Mouse (Mus musculus) myocyte (in vitro differentiated cells): ENCODE data around the gene Paxx. TPM values are rescaled to one million over a fixed set of nuclear protein-coding genes. Genes with fewer than 3 reads are reported as not detected.

Experiments used
- H3K27me3 ChIP-seq: one replicate; pipeline ENCODE4 v1.6.1; 2011; ENCODE audit not compliant: control insufficient read depth, insufficient read depth, insufficient read length
- H3K36me3 ChIP-seq: one replicate; pipeline ENCODE4 v1.6.1; 2011; ENCODE audit not compliant: control insufficient read depth, insufficient read depth
- H3K4me2 ChIP-seq: one replicate; pipeline ENCODE4 v1.6.1; 2011; ENCODE audit warnings: low read depth, control low read depth
- H3K4me3 ChIP-seq: one replicate; pipeline ENCODE4 v1.5.1; 2011; ENCODE audit warnings: mild to moderate bottlenecking, control low read depth, moderate library complexity
- H3K79me2 ChIP-seq: one replicate; pipeline ENCODE4 v1.6.1; 2011; ENCODE audit not compliant: control insufficient read depth, insufficient read depth
- H3ac ChIP-seq: one replicate; pipeline ENCODE4 v1.6.1; 2011; ENCODE audit not compliant: control insufficient read depth, insufficient read length
- CEBPB ChIP-seq: IDR thresholded peaks from 2 replicates; pipeline ENCODE4 v1.6.1; 2011; ENCODE audit warnings: mild to moderate bottlenecking, moderate library complexity; ENCODE audit not compliant: poor library complexity, insufficient read depth, severe bottlenecking
- E2F4 ChIP-seq: IDR thresholded peaks from one replicate; pipeline ENCODE4 v1.6.1; 2011; ENCODE audit warnings: mild to moderate bottlenecking, control low read depth, moderate library complexity; ENCODE audit not compliant: insufficient read depth
- MAX ChIP-seq: IDR thresholded peaks from one replicate; pipeline ENCODE4 v1.6.1; 2011; ENCODE audit warnings: low read depth, mild to moderate bottlenecking, control low read depth
- MYOD1 ChIP-seq, 3 experiments: IDR thresholded peaks; one replicate each; pipeline ENCODE4 v1.6.1; 2011; ENCODE audit warnings: control low read depth in 2 of 3, low read depth in 2 of 3, mild to moderate bottlenecking in 2 of 3, moderate library complexity in 1 of 3; ENCODE audit not compliant: insufficient read length in 2 of 3, control insufficient read depth in 1 of 3
- MYOG ChIP-seq, 3 experiments: IDR thresholded peaks; one replicate each; pipeline ENCODE4 v1.6.1; 2011; ENCODE audit warnings: control low read depth in 2 of 3, low read depth in 2 of 3, mild to moderate bottlenecking in 2 of 3; ENCODE audit not compliant: insufficient read length in 2 of 3, control insufficient read depth in 1 of 3, insufficient read depth in 1 of 3
- POLR2A ChIP-seq: IDR thresholded peaks from one replicate; pipeline ENCODE4 v1.6.1; 2011; ENCODE audit warnings: low read depth, mild to moderate bottlenecking, control low read depth, moderate library complexity; ENCODE audit not compliant: insufficient read length
- POLR2AphosphoS2 ChIP-seq: IDR thresholded peaks from one replicate; pipeline ENCODE4 v1.6.1; 2011; ENCODE audit warnings: low read depth, control low read depth; ENCODE audit not compliant: insufficient read length
- REST ChIP-seq: IDR thresholded peaks from one replicate; pipeline ENCODE4 v1.6.1; 2011; ENCODE audit warnings: mild to moderate bottlenecking, control low read depth, moderate library complexity; ENCODE audit not compliant: insufficient read depth, insufficient read length
- SRF ChIP-seq: IDR thresholded peaks from one replicate; pipeline ENCODE4 v1.6.1; 2011; ENCODE audit warnings: low read depth; ENCODE audit not compliant: control insufficient read depth, insufficient read length
- TCF12 ChIP-seq: IDR thresholded peaks from one replicate; pipeline ENCODE4 v1.6.1; 2011; ENCODE audit warnings: mild to moderate bottlenecking, control low read depth; ENCODE audit not compliant: poor library complexity, insufficient read depth, severe bottlenecking
- TCF3 ChIP-seq: IDR thresholded peaks from one replicate; pipeline ENCODE4 v1.6.1; 2011; ENCODE audit warnings: low read depth, control low read depth; ENCODE audit not compliant: insufficient read length
- USF1 ChIP-seq: IDR thresholded peaks from one replicate; pipeline ENCODE4 v1.6.1; 2011; ENCODE audit warnings: low read depth, mild to moderate bottlenecking, control low read depth, moderate library complexity
- polyA plus RNA-seq: library from polyadenylated mRNA; unstranded; fragments of >200 nt; fragmentation: generic; extraction: Trizol; gene quantifications from one replicate; pipeline ENCODE4 v1.2.1, GENCODE M21; 2012; ENCODE audit warnings: missing spikeins

Gene Paxx
- polyA plus RNA-seq, 1 experiment = 64.3 TPM

- Histone ChIP-seq H3K79me2 (no peaks in the 10 kb centered on the region), H3K4me3 (no peak overlapping the region), H3K36me3 (no peaks in the 10 kb centered on the region), H3K27me3 (no peaks in the 10 kb centered on the region), H3ac (no peak overlapping the region), H3K4me2 (peak overlapping the region; percentile 53)
- TF ChIP-seq SRF (no peak), POLR2AphosphoS2 (peak; percentile 62)
Observed at GRCm38 (mm10) chr2:25457022-25457896, 3.6 kb downstream of the Paxx start.

GRCm38 (mm10) chr2:25456205-25456953 lies 4.5 kb downstream of the Paxx start, which contains the start of gene Clic3:
TSS of gene Clic3 (plus strand) at chr2:25456838.
- Histone ChIP-seq H3K79me2 (no peaks in the 10 kb centered on the region), H3K27me3 (no peaks in the 10 kb centered on the region), H3K4me2 (peak within 1 kb of the TSS; percentile 53), H3K36me3 (no peaks in the 10 kb centered on the region), H3K4me3 (no peak within 1 kb of the TSS), H3ac (no peak within 1 kb of the TSS)
- TF ChIP-seq MAX (no peak), POLR2A (peak; percentile 15)

DNA sequence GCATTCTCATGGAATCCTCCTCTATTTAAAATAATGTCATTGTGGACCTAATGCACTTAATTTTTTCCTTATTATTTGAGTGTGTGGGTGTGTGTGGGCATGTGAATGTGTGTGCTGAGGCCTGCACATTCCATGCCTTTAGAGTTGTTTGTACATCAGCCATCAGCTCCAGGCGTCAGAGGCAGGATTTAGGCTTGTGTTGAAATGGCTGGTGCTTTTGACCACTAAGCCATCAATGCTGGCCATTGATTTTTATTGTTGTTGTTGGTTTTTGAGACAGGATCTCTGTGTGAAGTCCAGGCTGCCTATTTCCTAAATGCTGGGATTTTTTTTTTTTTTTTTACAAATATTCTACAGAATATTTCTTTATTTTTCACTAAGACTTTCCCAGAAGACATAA lies 7.9 kb downstream of the Paxx start:
- no peak for TF ChIP-seq MYOD1 (IDR thresholded peaks at IDR 0.05; ENCODE audit: control insufficient read depth in 1 of 3, insufficient read length in 2 of 3, low read depth in 2 of 3)
- TF ChIP-seq POLR2A = no peak
- no peak for TF ChIP-seq CEBPB
- TF ChIP-seq USF1 = no peak
- no peak for TF ChIP-seq E2F4
- no peak for TF ChIP-seq MYOG (IDR thresholded peaks at IDR 0.05; ENCODE audit: control insufficient read depth in 1 of 3, insufficient read depth in 1 of 3, insufficient read length in 2 of 3, low read depth in 2 of 3)
- TF ChIP-seq REST = no peak
- Histone ChIP-seq H3K27me3 (no peaks in the 10 kb centered on the region), H3K4me3 (no peak overlapping the region), H3K4me2 (no peak overlapping the region), H3ac (no peak overlapping the region), H3K79me2 (no peaks in the 10 kb centered on the region), H3K36me3 (no peaks in the 10 kb centered on the region)

DNA sequence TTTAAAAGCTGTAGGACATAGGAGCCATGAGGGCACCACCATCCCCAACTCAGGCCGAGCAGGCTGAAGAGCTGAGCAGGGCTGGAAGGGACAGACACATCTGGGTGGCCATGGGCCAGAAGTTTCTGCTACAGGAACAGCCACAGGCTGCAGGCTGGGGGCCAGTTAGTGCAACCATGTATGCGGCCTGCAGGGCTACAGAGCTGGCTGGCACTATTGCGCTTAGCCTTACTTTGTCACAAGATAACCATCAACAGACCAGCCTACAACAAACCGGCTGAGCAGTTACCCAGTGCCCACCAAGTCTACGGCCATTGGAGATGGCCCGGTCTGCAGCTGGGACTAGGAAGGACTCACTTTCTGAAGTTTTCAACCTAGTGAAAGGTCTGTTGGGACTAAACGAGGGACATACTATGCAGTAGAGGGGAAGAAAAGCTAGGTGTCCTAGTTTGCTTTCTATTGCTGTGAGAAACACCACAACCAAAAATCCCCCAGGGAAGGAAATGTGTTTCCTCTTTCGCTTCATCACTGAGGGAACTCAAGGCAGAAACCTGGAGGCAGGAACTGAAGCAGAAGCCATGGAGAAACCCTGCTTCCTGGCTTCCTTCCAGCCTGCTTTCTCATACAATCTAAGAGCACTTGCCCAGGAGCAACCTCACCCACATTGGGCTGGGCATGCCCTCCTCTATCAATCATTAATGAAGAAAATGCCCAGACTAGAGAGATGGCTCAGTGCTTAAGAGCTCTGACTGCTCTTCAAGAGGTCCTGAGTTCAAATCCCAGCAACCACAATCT lies 9.8 kb downstream of the Paxx start:
- no peak overlapping the region for H3K4me2 ChIP-seq
- no peak overlapping the region for H3ac ChIP-seq
- no peaks in the 10 kb centered on the region for H3K27me3 ChIP-seq
- no peaks in the 10 kb centered on the region for H3K79me2 ChIP-seq
- TF ChIP-seq REST = no peak
- TF ChIP-seq MYOG (IDR thresholded peaks at IDR 0.05; ENCODE audit: control insufficient read depth in 1 of 3, insufficient read depth in 1 of 3, insufficient read length in 2 of 3, low read depth in 2 of 3) = no peak
- no peak for TF ChIP-seq MYOD1 (IDR thresholded peaks at IDR 0.05; ENCODE audit: control insufficient read depth in 1 of 3, insufficient read length in 2 of 3, low read depth in 2 of 3)
- TF ChIP-seq SRF = no peak
- TF ChIP-seq USF1 = no peak
- TF ChIP-seq E2F4 = no peak
- no peak for TF ChIP-seq TCF12
- no peak for TF ChIP-seq CEBPB
- TF ChIP-seq TCF3 = no peak
- no peak for TF ChIP-seq POLR2AphosphoS2
- no peak for TF ChIP-seq POLR2A
- TF ChIP-seq MAX = no peak
- H3K36me3 ChIP-seq = no peaks in the 10 kb centered on the region
- H3K4me3 ChIP-seq = no peak overlapping the region

DNA sequence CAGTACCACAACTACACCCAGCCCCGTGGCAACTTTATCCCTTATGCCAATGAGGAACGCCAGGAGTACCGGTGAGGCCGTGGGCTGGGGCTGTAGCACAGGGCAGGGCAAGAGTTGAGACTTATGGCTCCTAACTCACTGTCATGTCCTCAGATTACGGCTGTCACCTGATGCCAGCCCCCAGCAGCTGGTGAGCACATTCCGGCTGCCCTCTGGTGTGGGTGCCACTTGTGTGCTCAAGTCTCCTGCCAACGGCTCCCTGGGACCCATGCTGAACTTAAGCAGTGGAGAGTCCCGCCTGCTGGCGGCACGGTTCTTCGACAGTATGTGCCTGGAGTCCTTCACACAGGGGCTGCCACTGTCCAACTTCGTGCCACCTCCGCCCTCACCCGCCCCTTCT lies 18.2 kb downstream of the Paxx start:
- Histone ChIP-seq H3K36me3 (no peaks in the 10 kb centered on the region), H3K4me3 (no peak overlapping the region), H3K4me2 (no peak overlapping the region), H3ac (no peak overlapping the region), H3K27me3 (no peaks in the 10 kb centered on the region), H3K79me2 (no peaks in the 10 kb centered on the region)
- TF ChIP-seq MYOG (IDR thresholded peaks at IDR 0.05; ENCODE audit: control insufficient read depth in 1 of 3, insufficient read depth in 1 of 3, insufficient read length in 2 of 3, low read depth in 2 of 3) (peak; percentile 67 to 89 (median 77)), MYOD1 (IDR thresholded peaks at IDR 0.05; ENCODE audit: control insufficient read depth in 1 of 3, insufficient read length in 2 of 3, low read depth in 2 of 3) (peak in 2 of 3 experiments; percentile 63 to 87), TCF12 (no peak)
